Mouse (Mus musculus) thymus, adult 2 months (tissue): ENCODE data around the gene Napsa. TPM values are rescaled to one million over a fixed set of nuclear protein-coding genes. Genes with fewer than 3 reads are reported as not detected.

Experiments
- DNase-seq: peaks from one replicate; pipeline ENCODE4 v3.0.0; 2021
- H3K27ac ChIP-seq: fragments of 200-500 bp; 2 replicates; pipeline ENCODE4 v1.5.1; 2012; ENCODE audit warnings: low read length, control low read depth; ENCODE audit not compliant: control insufficient read depth, insufficient read depth
- H3K27me3 ChIP-seq: fragments of 200-500 bp; 2 replicates; pipeline ENCODE4 v1.6.1; 2012; ENCODE audit warnings: mild to moderate bottlenecking, low read length, moderate library complexity, mixed read lengths; ENCODE audit not compliant: control insufficient read depth, insufficient read depth
- H3K36me3 ChIP-seq: fragments of 200-500 bp; 2 replicates; pipeline ENCODE4 v1.6.1; 2012; ENCODE audit warnings: mild to moderate bottlenecking, low read length, moderate library complexity; ENCODE audit not compliant: control insufficient read depth, insufficient read depth
- H3K4me1 ChIP-seq: fragments of 200-500 bp; replicated peaks from 2 replicates; pipeline ENCODE4 v1.6.1; 2012; ENCODE audit warnings: low read length; ENCODE audit not compliant: control insufficient read depth, insufficient read depth
- H3K4me3 ChIP-seq: fragments of 200-500 bp; 2 replicates; pipeline ENCODE4 v1.5.1; 2012; ENCODE audit warnings: mild to moderate bottlenecking, low read length, control low read depth, moderate library complexity; ENCODE audit not compliant: control insufficient read depth, insufficient read depth
- CTCF ChIP-seq: fragments of 200-500 bp; IDR thresholded peaks from 2 replicates; pipeline ENCODE4 v1.5.1; 2012; ENCODE audit warnings: mild to moderate bottlenecking, control low read depth, low read length, moderate library complexity, borderline replicate concordance; ENCODE audit not compliant: control insufficient read depth, poor library complexity, insufficient read depth; ENCODE audit errors: extremely low read depth
- POLR2A ChIP-seq: fragments of 200-500 bp; IDR thresholded peaks from 2 replicates; pipeline ENCODE4 v1.6.1; 2012; ENCODE audit warnings: mild to moderate bottlenecking, low read length, control low read depth, moderate library complexity; ENCODE audit not compliant: control insufficient read depth, poor library complexity, insufficient read depth; ENCODE audit errors: extremely low read depth
- WGBS: fragments of 180-500 bp; shearing (Covaris S2); methylation state at CpG from one replicate; pipeline ENCODE4 v1.1.7; 2018; 5-methylcytosine and 5-hydroxymethylcytosine counted together
- polyA plus RNA-seq: library from polyadenylated mRNA; depleted of rRNA; stranded (reverse); fragments of >200 nt; gene quantifications from 2 replicates; pipeline ENCODE4 v1.2.3, GENCODE M21; 2012

Napsa gene
- polyA plus RNA-seq, 1 experiment: 32.0 TPM

DNA sequence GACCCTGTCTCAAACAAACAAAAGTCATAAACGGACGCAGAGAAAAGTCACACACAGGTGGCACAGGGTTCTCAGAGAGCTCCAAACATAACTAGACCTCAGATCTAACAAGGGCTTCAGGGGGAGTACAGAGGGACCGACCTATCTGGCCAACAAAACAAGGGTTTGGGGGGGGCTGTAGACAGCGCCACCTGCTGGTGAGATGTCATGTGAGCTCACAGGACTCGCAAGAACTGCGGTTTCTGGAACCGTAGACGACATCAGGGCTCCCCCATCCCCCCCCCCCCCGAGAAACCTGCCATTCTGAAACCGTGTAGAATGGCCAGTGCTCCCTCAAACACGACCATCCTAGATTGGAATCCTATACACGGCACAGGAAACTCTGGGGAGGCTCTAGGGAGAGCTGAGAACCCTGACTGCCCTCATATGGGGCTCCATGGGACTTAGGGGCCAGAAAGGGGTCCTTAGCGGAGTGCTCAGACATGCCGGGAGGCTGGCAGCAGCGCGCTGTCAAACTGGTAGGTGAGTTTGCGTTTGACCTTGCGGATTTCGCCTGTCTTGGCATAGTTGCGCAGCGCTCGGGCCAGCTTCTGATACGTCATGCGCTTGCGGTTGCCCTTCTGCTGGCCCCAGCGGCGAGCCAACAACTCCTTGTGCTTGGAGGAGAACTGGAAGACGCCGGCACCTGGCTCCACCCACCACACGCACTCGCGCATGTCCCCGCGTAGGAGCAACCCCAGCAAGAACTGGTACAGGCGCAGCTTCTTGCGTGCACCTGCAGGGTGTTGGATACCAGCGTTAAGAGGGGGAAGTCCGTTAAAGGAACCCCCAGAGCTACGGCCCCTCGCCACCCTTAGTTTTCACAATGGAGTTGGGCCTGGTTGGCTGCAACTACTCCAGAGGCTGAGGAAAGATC lies 44.4 kb upstream of the Napsa start:
- TF ChIP-seq CTCF (peak; percentile 86; the same call in 1 of the 2 replicates), POLR2A (0 out of 2 replicates have a peak, but pooled peaks have one; percentile 21)
- no peaks in the 10 kb centered on the region for H3K36me3 ChIP-seq
- DNase-seq: peak; percentile 78
- peak overlapping the region; percentile 78 for H3K4me3 ChIP-seq
- H3K27me3 ChIP-seq: no peaks in the 10 kb centered on the region
- peak overlapping the region; percentile 40 for H3K27ac ChIP-seq
- peaks cover 16% of the 10 kb centered on the region for H3K4me1 ChIP-seq
- 5% methylated on average over 40 of the region's 40 CpGs for WGBS

DNA sequence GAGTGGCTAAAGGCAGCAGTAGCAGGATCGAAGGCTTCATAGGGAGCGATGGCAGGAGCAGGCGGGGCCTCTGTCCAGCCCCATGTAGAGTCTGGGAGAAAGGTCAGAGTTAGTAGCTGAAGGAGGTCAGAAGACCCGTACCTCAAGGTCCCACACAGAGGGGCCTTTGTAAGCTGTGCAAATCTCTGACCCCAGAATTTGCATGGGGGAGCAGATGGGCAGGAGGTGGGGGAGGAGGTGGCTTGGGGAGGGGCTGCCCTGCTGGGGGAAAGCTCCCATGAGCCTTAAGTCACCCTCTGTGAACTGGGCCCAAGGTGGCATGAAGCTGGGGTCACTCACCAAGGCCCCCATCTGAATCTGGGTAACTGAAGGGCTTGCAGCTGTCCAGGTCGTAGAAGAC lies 42.7 kb upstream of the Napsa start:
- Histone ChIP-seq H3K4me1 (peaks cover 18% of the 10 kb centered on the region), H3K27me3 (no peaks in the 10 kb centered on the region), H3K4me3 (no peak overlapping the region), H3K27ac (no peak overlapping the region), H3K36me3 (no peaks in the 10 kb centered on the region)
- 92% methylated on average over 5 of the region's 5 CpGs for WGBS
- DNase-seq: no peak
- TF ChIP-seq CTCF: no peak
- no peak for TF ChIP-seq POLR2A

DNA sequence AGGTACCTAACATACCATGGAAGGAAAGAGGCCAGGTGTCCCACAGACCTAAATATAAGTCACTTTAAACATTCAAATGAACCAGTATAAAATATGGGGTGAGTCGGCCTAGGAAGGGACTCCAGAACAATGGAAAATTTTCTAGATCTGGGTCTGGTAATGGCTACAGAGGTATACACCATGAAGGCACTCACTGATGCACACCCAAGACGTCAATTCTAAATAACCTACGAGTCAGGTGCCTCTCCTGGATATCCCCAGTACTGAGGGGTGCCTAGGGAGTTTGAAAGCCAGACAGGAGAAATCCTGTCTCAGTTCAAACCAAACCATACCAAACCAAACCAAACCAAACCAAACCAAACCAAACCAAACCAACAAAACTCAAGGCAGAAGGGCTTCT lies 41.7 kb upstream of the Napsa start:
- Histone ChIP-seq H3K4me3 (no peak overlapping the region), H3K27ac (no peak overlapping the region), H3K4me1 (peaks cover 22% of the 10 kb centered on the region), H3K36me3 (peaks cover 2% of the 10 kb centered on the region; the same call in 1 of the 2 replicates), H3K27me3 (no peaks in the 10 kb centered on the region)
- DNase-seq: no peak
- TF ChIP-seq POLR2A (no peak), CTCF (no peak)
- 88% methylated on average over 3 of the region's 3 CpGs for WGBS

DNA sequence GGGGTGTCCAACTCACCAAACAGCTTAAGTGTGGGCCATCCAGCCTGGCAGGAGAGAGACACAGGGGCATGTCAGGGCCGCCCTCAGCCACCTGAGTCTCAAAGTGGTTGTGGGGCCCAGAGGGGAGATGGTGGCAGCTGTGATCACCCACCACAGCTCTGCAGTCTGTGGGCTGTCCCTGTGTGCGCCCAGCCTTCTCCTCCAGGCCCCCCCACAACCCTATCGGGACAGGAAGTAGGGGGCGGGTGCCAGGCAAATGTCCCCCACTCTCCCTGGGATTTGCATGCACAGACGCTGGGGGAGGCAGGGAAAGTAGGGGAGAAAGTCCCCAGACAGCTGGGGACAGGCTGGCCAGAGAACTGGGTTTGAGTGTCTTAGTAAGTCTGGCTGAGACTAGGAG lies 41.0 kb upstream of the Napsa start:
- H3K4me1 ChIP-seq: peaks cover 22% of the 10 kb centered on the region
- no peaks in the 10 kb centered on the region for H3K27me3 ChIP-seq
- TF ChIP-seq CTCF: no peak
- H3K4me3 ChIP-seq: no peak overlapping the region
- WGBS: 5% methylated on average over 5 of the region's 5 CpGs
- peaks cover 4% of the 10 kb centered on the region; the same call in 1 of the 2 replicates for H3K36me3 ChIP-seq
- H3K27ac ChIP-seq: no peak overlapping the region
- no peak for DNase-seq

DNA sequence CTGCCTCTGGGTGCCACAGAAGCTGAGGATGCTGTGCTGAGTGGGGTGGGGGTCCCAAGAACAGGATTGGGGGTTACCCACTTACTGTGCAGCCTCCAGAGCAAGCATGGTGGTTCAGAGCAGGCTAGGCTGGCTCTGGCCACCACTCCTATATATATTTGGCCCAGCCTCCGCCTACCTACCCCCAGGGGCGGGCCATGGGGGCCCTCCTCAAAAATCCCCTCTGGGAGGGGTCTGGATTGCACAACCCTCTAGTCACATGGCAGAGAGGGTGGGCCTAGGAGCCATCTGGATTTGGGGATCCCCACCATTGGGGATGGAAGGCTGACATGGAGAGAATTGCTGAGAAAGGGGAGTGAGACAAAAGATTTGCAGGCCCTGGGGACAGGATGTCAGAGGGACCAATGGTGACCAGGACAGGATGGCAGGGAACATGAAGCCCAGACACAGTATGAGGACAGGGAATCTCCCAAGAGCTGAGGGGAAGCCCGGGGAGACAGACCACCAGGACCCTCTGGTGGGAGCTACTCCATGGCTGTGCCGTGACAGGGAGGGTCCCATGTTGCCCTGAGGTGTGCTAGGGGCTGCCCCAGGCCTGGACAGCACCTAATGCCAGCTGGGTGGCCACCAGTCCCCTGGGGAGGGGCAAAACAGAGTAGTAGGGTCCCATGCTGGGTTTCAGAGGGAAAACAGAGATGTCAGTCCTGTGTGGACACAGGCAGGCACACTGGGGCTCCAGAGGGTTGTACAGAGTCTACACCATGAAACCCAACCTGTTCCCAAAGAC lies 40.0 kb upstream of the Napsa start, which contains the start of gene Spib:
Gene Spib (minus strand): TSS at position 126 of the 787 bp plus-strand sequence.
- DNase-seq: no peak
- H3K36me3 ChIP-seq: peaks cover 4% of the 10 kb centered on the region; the same call in 1 of the 2 replicates
- H3K4me1 ChIP-seq: peaks cover 22% of the 10 kb centered on the region
- H3K27ac ChIP-seq: no peak within 1 kb of the TSS
- TF ChIP-seq CTCF (no peak), POLR2A (no peak)
- 90% methylated on average over 4 of the region's 4 CpGs for WGBS
- H3K27me3 ChIP-seq: no peaks in the 10 kb centered on the region
- no peak within 1 kb of the TSS for H3K4me3 ChIP-seq
